Mouse (Mus musculus) stomach, embryonic 16.5 days (tissue): ENCODE results near the gene Cbx3. TPM values are rescaled to one million over a fixed set of nuclear protein-coding genes. Genes with fewer than 3 reads are reported as not detected.
"Not testable (repeated sequence)": the region's sequence is repeated elsewhere in the genome, so short reads cannot be mapped to it uniquely, and the experiment has no call there.

ENCODE experiments used
- ATAC-seq: fragments of 200-750 bp; cut with Nextera tagmentation; 2 replicates; pipeline ENCODE4 v1.8.0; 2017; ENCODE audit warnings: moderate number of reproducible peaks, moderate TSS enrichment; ENCODE audit not compliant: insufficient read depth, low FRiP score
- H3K27ac ChIP-seq: fragments of 300-500 bp; sonication (generic); 2 replicates; pipeline ENCODE4 v1.5.1; 2014; ENCODE audit warnings: low read length
- H3K27me3 ChIP-seq: fragments of 300-500 bp; sonication (generic); 2 replicates; pipeline ENCODE4 v1.6.1; 2014; ENCODE audit warnings: low read length, control low read depth, mixed read lengths; ENCODE audit not compliant: control insufficient read depth, insufficient read depth
- H3K36me3 ChIP-seq: fragments of 300-500 bp; sonication (generic); 2 replicates; pipeline ENCODE4 v1.6.1; 2014; ENCODE audit warnings: low read length; ENCODE audit not compliant: control insufficient read depth, insufficient read depth
- H3K4me1 ChIP-seq: fragments of 300-500 bp; sonication (generic); 2 replicates; pipeline ENCODE4 v1.6.1; 2014; ENCODE audit warnings: low read length, control low read depth, mixed read lengths; ENCODE audit not compliant: control insufficient read depth, insufficient read depth
- H3K4me2 ChIP-seq: fragments of 300-500 bp; sonication (generic); 2 replicates; pipeline ENCODE4 v1.6.1; 2014; ENCODE audit warnings: low read depth, low read length, mixed read lengths
- H3K4me3 ChIP-seq: fragments of 300-500 bp; sonication (generic); replicated peaks from 2 replicates; pipeline ENCODE4 v1.5.1; 2014; ENCODE audit warnings: mild to moderate bottlenecking, low read length
- H3K9ac ChIP-seq: fragments of 300-500 bp; sonication (generic); 2 replicates; pipeline ENCODE4 v1.6.1; 2014; ENCODE audit warnings: low read length
- H3K9me3 ChIP-seq: fragments of 300-500 bp; sonication (generic); replicated peaks from 2 replicates; pipeline ENCODE4 v1.6.1; 2016; ENCODE audit warnings: low read length, control low read depth; ENCODE audit not compliant: control insufficient read depth
- WGBS: fragments of 180-500 bp; shearing (Covaris S2); extraction: QIAGEN DNeasy Blood & Tissue Kit; methylation state at CpG from one replicate; pipeline ENCODE4 v1.1.7; 2014; 5-methylcytosine and 5-hydroxymethylcytosine counted together
- polyA plus RNA-seq: library from polyadenylated mRNA; unstranded; fragments of >200 nt; fragmentation: Nextera tagmentation; extraction: Ambion mirVana; gene quantifications from 2 replicates; pipeline ENCODE4 v1.2.1, GENCODE M21; 2015

Gene Cbx3
- polyA plus RNA-seq, 1 experiment from 2014 or later: 396 TPM

GRCm38 (mm10) chr6:51484556-51484955 is 14.4 kb downstream of the Cbx3 start:
- not testable (repeated sequence) for H3K4me2 ChIP-seq, H3K9ac ChIP-seq, H3K27me3 ChIP-seq, H3K9me3 ChIP-seq, H3K4me1 ChIP-seq, ATAC-seq, H3K4me3 ChIP-seq, H3K27ac ChIP-seq
- peaks cover 20% of the 10 kb centered on the region for H3K36me3 ChIP-seq
- WGBS: 89% methylated on average over 8 of the region's 8 CpGs

- no peak for ATAC-seq
- no peak overlapping the region for H3K4me2 ChIP-seq
- no peak overlapping the region for H3K4me3 ChIP-seq
- 57% methylated on average over 2 of the region's 2 CpGs for WGBS
- no peaks in the 10 kb centered on the region for H3K27me3 ChIP-seq
- peaks cover 10% of the 10 kb centered on the region for H3K36me3 ChIP-seq
- no peak overlapping the region for H3K9ac ChIP-seq
- no peak overlapping the region for H3K27ac ChIP-seq
- H3K4me1 ChIP-seq: no peaks in the 10 kb centered on the region
- peaks cover 4% of the 10 kb centered on the region; the same call in 1 of the 2 replicates for H3K9me3 ChIP-seq
These were observed 15.5 kb downstream of the Cbx3 start for GRCm38 (mm10) chr6:51485646-51486045.

GRCm38 (mm10) chr6:51486076-51486710 is 16.0 kb downstream of the Cbx3 start:
- Histone ChIP-seq H3K9ac (no peak overlapping the region), H3K4me2 (no peak overlapping the region), H3K36me3 (peaks cover 7% of the 10 kb centered on the region), H3K27ac (no peak overlapping the region), H3K27me3 (no peaks in the 10 kb centered on the region), H3K9me3 (peaks cover 4% of the 10 kb centered on the region; the same call in 1 of the 2 replicates), H3K4me1 (no peaks in the 10 kb centered on the region), H3K4me3 (no peak overlapping the region)
- WGBS: 36% methylated on average over 7 of the region's 7 CpGs
- ATAC-seq: no peak

- Histone ChIP-seq H3K27ac (no peak overlapping the region), H3K4me1 (no peaks in the 10 kb centered on the region), H3K36me3 (peaks cover 7% of the 10 kb centered on the region), H3K4me3 (no peak overlapping the region), H3K9ac (no peak overlapping the region), H3K9me3 (peaks cover 4% of the 10 kb centered on the region; the same call in 1 of the 2 replicates), H3K4me2 (no peak overlapping the region), H3K27me3 (no peaks in the 10 kb centered on the region)
- no peak for ATAC-seq
- WGBS: 86% methylated on average over 5 of the region's 5 CpGs
These were observed 16.6 kb downstream of the Cbx3 start for GRCm38 (mm10) chr6:51486731-51487130.

- no peak overlapping the region for H3K27ac ChIP-seq
- ATAC-seq: no peak
- peaks cover 4% of the 10 kb centered on the region; the same call in 1 of the 2 replicates for H3K9me3 ChIP-seq
- H3K36me3 ChIP-seq: no peaks in the 10 kb centered on the region
- no peak overlapping the region for H3K4me2 ChIP-seq
- WGBS: 35% methylated on average over 2 of the region's 2 CpGs
- H3K9ac ChIP-seq: no peak overlapping the region
- H3K27me3 ChIP-seq: no peaks in the 10 kb centered on the region
- H3K4me3 ChIP-seq: no peak overlapping the region
- H3K4me1 ChIP-seq: no peaks in the 10 kb centered on the region
These were observed 19.6 kb downstream of the Cbx3 start for GRCm38 (mm10) chr6:51489787-51490186.

GRCm38 (mm10) chr6:51497321-51498111 is 27.4 kb downstream of the Cbx3 start:
- Histone ChIP-seq H3K4me1 (no peaks in the 10 kb centered on the region), H3K36me3 (no peaks in the 10 kb centered on the region), H3K9me3 (no peaks in the 10 kb centered on the region), H3K9ac (no peak overlapping the region), H3K4me3 (no peak overlapping the region), H3K27me3 (no peaks in the 10 kb centered on the region), H3K27ac (no peak overlapping the region), H3K4me2 (no peak overlapping the region)
- WGBS: 56% methylated on average over 8 of the region's 8 CpGs
- ATAC-seq: no peak

- no peak overlapping the region for H3K4me3 ChIP-seq
- H3K9me3 ChIP-seq: no peaks in the 10 kb centered on the region
- peak; percentile 69; the same call in 1 of the 2 replicates for ATAC-seq
- H3K4me2 ChIP-seq: no peak overlapping the region
- H3K9ac ChIP-seq: no peak overlapping the region
- no peaks in the 10 kb centered on the region for H3K36me3 ChIP-seq
- H3K27me3 ChIP-seq: no peaks in the 10 kb centered on the region
- H3K4me1 ChIP-seq: no peaks in the 10 kb centered on the region
- 57% methylated on average over 1 of the region's 1 CpGs for WGBS
- H3K27ac ChIP-seq: no peak overlapping the region
These were observed 35.5 kb downstream of the Cbx3 start for GRCm38 (mm10) chr6:51505671-51506070.

- H3K9ac ChIP-seq: no peak overlapping the region
- no peak overlapping the region for H3K4me2 ChIP-seq
- H3K4me1 ChIP-seq: no peaks in the 10 kb centered on the region
- H3K4me3 ChIP-seq: no peak overlapping the region
- no peaks in the 10 kb centered on the region for H3K9me3 ChIP-seq
- no peak for ATAC-seq
- H3K36me3 ChIP-seq: no peaks in the 10 kb centered on the region
- H3K27me3 ChIP-seq: no peaks in the 10 kb centered on the region
- 60% methylated on average over 2 of the region's 2 CpGs for WGBS
- no peak overlapping the region for H3K27ac ChIP-seq
These were observed 37.4 kb downstream of the Cbx3 start for GRCm38 (mm10) chr6:51507556-51507955.
